Mouse (Mus musculus): Measurements from ENCODE around the gene Dnah6. TPM values are rescaled to one million over a fixed set of nuclear protein-coding genes. Genes with fewer than 3 reads are reported as not detected.

Gene Dnah6
- polyA plus RNA-seq (2017; shearing (Covaris generic)) = not detected

DNA sequence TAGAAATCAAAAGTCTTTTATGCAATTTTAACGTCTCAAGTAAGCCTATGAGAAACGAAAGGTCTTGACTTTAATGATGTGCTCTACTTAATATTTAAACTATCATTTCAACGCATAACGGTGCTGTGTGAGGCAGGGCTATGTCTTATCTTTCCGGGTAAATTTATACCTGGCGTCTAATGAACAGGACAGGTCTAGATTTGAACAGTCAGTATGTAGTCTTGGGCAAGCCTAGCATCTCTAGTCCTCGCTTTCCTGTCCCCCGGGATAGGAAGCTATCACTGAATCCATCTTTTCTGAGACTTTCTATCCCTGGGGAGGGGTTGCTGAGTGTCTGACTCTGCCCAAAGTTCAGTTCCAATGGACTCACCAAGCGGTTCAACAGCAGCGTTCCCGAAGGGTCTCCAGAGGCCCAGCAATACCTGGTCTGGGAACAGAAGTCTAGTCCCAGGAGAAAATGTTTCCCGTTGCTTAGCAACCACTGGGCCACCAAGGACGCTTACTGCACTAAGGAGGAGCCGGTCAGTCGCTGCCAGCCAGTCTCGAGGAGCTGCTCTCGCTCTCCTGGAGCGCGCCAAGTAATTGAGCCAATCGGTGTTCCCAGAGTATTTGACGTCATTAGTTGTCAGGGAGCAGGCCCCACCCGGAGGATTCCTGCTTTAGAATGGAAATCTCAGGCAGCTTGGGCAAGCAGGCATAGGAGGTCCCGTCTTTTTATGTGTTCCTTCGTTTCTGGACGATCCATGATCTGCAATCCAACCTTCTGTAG is at the start of gene Dnah6:
Gene Dnah6, minus strand, starts transcription at position 463 of the 769 bp plus-strand sequence.

GRCm38 (mm10) chr6:73248237-73249048 is 27.0 kb upstream of the Dnah6 start, which contains the start of gene Suclg1:
Gene Suclg1 (plus strand): TSS chr6:73248382.

Other genes with a start within 250 kb of the Dnah6 start
- 149 TPM for gene Suclg1, start 26.7 kb upstream of the Dnah6 start, polyA plus RNA-seq (2017; shearing (Covaris generic))
- not detected for gene 4931417E11Rik, start 248.0 kb upstream of the Dnah6 start, polyA plus RNA-seq (2017; shearing (Covaris generic))

Measured in activated CD4-positive, CD25-positive, alpha-beta regulatory T cell, adult 9 weeks (primary cell).